Mouse (Mus musculus): ENCODE measurements around the gene Krtap3-2. TPM values are rescaled to one million over a fixed set of nuclear protein-coding genes. Genes with fewer than 3 reads are reported as not detected.

Gene Krtap3-2
- polyA plus RNA-seq, 1 experiment from 2014 or later, result 2.9 TPM

- no peaks in the 10 kb centered on the region for H3K4me1 ChIP-seq
- H3K9ac ChIP-seq, result no peak overlapping the region
- no peaks in the 10 kb centered on the region for H3K9me3 ChIP-seq (replicated peaks)
- H3K36me3 ChIP-seq, result no peaks in the 10 kb centered on the region
- no peak for ATAC-seq (ENCODE audit: insufficient number of reproducible peaks, low FRiP score, low TSS enrichment, low read depth)
- no peaks in the 10 kb centered on the region for H3K27me3 ChIP-seq
- 72% methylated on average over 6 of the region's 6 CpGs for WGBS
- H3K4me3 ChIP-seq (replicated peaks), result no peak overlapping the region
- H3K27ac ChIP-seq (replicated peaks), result no peak overlapping the region
- no peak overlapping the region for H3K4me2 ChIP-seq (replicated peaks)
These were observed 5.9 kb upstream of the Krtap3-2 start for GRCm38 (mm10) chr11:99562580-99562979.

GRCm38 (mm10) chr11:99559366-99559765, 2.7 kb upstream of the Krtap3-2 start, which contains the start of gene Gm11939:
TSS of gene Gm11939 (minus strand) at chr11:99559466.
- Histone ChIP-seq H3K9me3 (replicated peaks) (no peaks in the 10 kb centered on the region), H3K36me3 (no peaks in the 10 kb centered on the region), H3K4me2 (replicated peaks) (no peak within 1 kb of the TSS), H3K27ac (replicated peaks) (no peak within 1 kb of the TSS), H3K27me3 (no peaks in the 10 kb centered on the region), H3K4me3 (replicated peaks) (no peak within 1 kb of the TSS), H3K9ac (no peak within 1 kb of the TSS), H3K4me1 (no peaks in the 10 kb centered on the region)
- WGBS, result 86% methylated on average over 9 of the region's 9 CpGs
- no peak for ATAC-seq (ENCODE audit: insufficient number of reproducible peaks, low FRiP score, low TSS enrichment, low read depth)

GRCm38 (mm10) chr11:99557976-99558745, 1.5 kb upstream of the Krtap3-2 start:
- H3K4me1 ChIP-seq, result no peaks in the 10 kb centered on the region
- H3K27me3 ChIP-seq, result no peaks in the 10 kb centered on the region
- no peaks in the 10 kb centered on the region for H3K36me3 ChIP-seq
- H3K4me2 ChIP-seq (replicated peaks), result no peak overlapping the region
- WGBS, result 76% methylated on average over 3 of the region's 3 CpGs
- no peak overlapping the region for H3K27ac ChIP-seq (replicated peaks)
- ATAC-seq (ENCODE audit: insufficient number of reproducible peaks, low FRiP score, low TSS enrichment, low read depth), result no peak
- H3K4me3 ChIP-seq (replicated peaks), result no peak overlapping the region
- no peak overlapping the region for H3K9ac ChIP-seq
- H3K9me3 ChIP-seq (replicated peaks), result no peaks in the 10 kb centered on the region

- Histone ChIP-seq H3K4me1 (no peaks in the 10 kb centered on the region), H3K4me3 (replicated peaks) (no peak overlapping the region), H3K36me3 (no peaks in the 10 kb centered on the region), H3K9me3 (replicated peaks) (no peaks in the 10 kb centered on the region), H3K27ac (replicated peaks) (no peak overlapping the region), H3K4me2 (replicated peaks) (no peak overlapping the region), H3K9ac (no peak overlapping the region), H3K27me3 (no peaks in the 10 kb centered on the region)
- ATAC-seq (ENCODE audit: insufficient number of reproducible peaks, low FRiP score, low TSS enrichment, low read depth), result no peak
- 87% methylated on average over 2 of the region's 2 CpGs for WGBS
These were observed 458 bp downstream of the Krtap3-2 start for GRCm38 (mm10) chr11:99556195-99556594.

GRCm38 (mm10) chr11:99550765-99551164, 5.9 kb downstream of the Krtap3-2 start, which contains the start of gene Krtap3-3:
TSS of gene Krtap3-3 (minus strand) at chr11:99550865.
- no peaks in the 10 kb centered on the region for H3K27me3 ChIP-seq
- 69% methylated on average over 4 of the region's 4 CpGs for WGBS
- H3K27ac ChIP-seq (replicated peaks), result 0 out of 2 replicates have a peak within 1 kb of the TSS, but pooled peaks have one; percentile 39
- H3K9ac ChIP-seq, result no peak within 1 kb of the TSS
- H3K9me3 ChIP-seq (replicated peaks), result no peaks in the 10 kb centered on the region
- no peak within 1 kb of the TSS for H3K4me3 ChIP-seq (replicated peaks)
- ATAC-seq (ENCODE audit: insufficient number of reproducible peaks, low FRiP score, low TSS enrichment, low read depth), result no peak
- no peak within 1 kb of the TSS for H3K4me2 ChIP-seq (replicated peaks)
- no peaks in the 10 kb centered on the region for H3K4me1 ChIP-seq
- H3K36me3 ChIP-seq, result no peaks in the 10 kb centered on the region

- H3K36me3 ChIP-seq, result no peaks in the 10 kb centered on the region
- no peak overlapping the region for H3K4me2 ChIP-seq (replicated peaks)
- no peaks in the 10 kb centered on the region for H3K27me3 ChIP-seq
- H3K9ac ChIP-seq, result no peak overlapping the region
- no peaks in the 10 kb centered on the region for H3K9me3 ChIP-seq (replicated peaks)
- H3K4me3 ChIP-seq (replicated peaks), result no peak overlapping the region
- H3K27ac ChIP-seq (replicated peaks), result no peak overlapping the region
- ATAC-seq (ENCODE audit: insufficient number of reproducible peaks, low FRiP score, low TSS enrichment, low read depth), result no peak
- H3K4me1 ChIP-seq, result no peaks in the 10 kb centered on the region
These were observed 8.8 kb downstream of the Krtap3-2 start for GRCm38 (mm10) chr11:99547892-99548291.

- H3K9ac ChIP-seq, result no peak overlapping the region
- H3K27me3 ChIP-seq, result no peaks in the 10 kb centered on the region
- no peak overlapping the region for H3K27ac ChIP-seq (replicated peaks)
- no peak for ATAC-seq (ENCODE audit: insufficient number of reproducible peaks, low FRiP score, low TSS enrichment, low read depth)
- H3K4me2 ChIP-seq (replicated peaks), result no peak overlapping the region
- no peaks in the 10 kb centered on the region for H3K36me3 ChIP-seq
- WGBS, result 47% methylated on average over 9 of the region's 9 CpGs
- no peak overlapping the region for H3K4me3 ChIP-seq (replicated peaks)
- no peaks in the 10 kb centered on the region for H3K4me1 ChIP-seq
- no peaks in the 10 kb centered on the region for H3K9me3 ChIP-seq (replicated peaks)
These were observed 16.9 kb downstream of the Krtap3-2 start for GRCm38 (mm10) chr11:99539721-99540120.

GRCm38 (mm10) chr11:99521288-99521860, 35.3 kb downstream of the Krtap3-2 start, which contains the start of gene Krt39:
TSS of gene Krt39 (minus strand) at chr11:99521338.
- H3K9me3 ChIP-seq (replicated peaks), result no peaks in the 10 kb centered on the region
- ATAC-seq (ENCODE audit: insufficient number of reproducible peaks, low FRiP score, low TSS enrichment, low read depth), result no peak
- H3K4me1 ChIP-seq, result no peaks in the 10 kb centered on the region
- no peaks in the 10 kb centered on the region for H3K36me3 ChIP-seq
- WGBS, result 80% methylated on average over 13 of the region's 13 CpGs
- no peak within 1 kb of the TSS for H3K9ac ChIP-seq
- H3K4me2 ChIP-seq (replicated peaks), result no peak within 1 kb of the TSS
- no peak within 1 kb of the TSS for H3K4me3 ChIP-seq (replicated peaks)
- no peaks in the 10 kb centered on the region for H3K27me3 ChIP-seq
- no peak within 1 kb of the TSS for H3K27ac ChIP-seq (replicated peaks)

GRCm38 (mm10) chr11:99514098-99514497, 42.6 kb downstream of the Krtap3-2 start:
- Histone ChIP-seq H3K4me2 (replicated peaks) (no peak overlapping the region), H3K4me3 (replicated peaks) (no peak overlapping the region), H3K9me3 (replicated peaks) (no peaks in the 10 kb centered on the region), H3K4me1 (no peaks in the 10 kb centered on the region), H3K27me3 (no peaks in the 10 kb centered on the region), H3K27ac (replicated peaks) (no peak overlapping the region), H3K9ac (no peak overlapping the region), H3K36me3 (no peaks in the 10 kb centered on the region)
- WGBS, result 75% methylated on average over 8 of the region's 8 CpGs
- ATAC-seq (ENCODE audit: insufficient number of reproducible peaks, low FRiP score, low TSS enrichment, low read depth), result no peak

Other genes starting within 250 kb of the Krtap3-2 start
- gene Krt25, start 233.9 kb downstream of the Krtap3-2 start, polyA plus RNA-seq (2015; fragmentation: Nextera tagmentation; extraction: Ambion mirVana), result 26.1 and 71.3 TPM in 2 replicates
- gene Krt26, start 218.9 kb downstream of the Krtap3-2 start, polyA plus RNA-seq (2015; fragmentation: Nextera tagmentation; extraction: Ambion mirVana), result 1.6 and 1.7 TPM in 2 replicates
- gene Krt27, start 205.7 kb downstream of the Krtap3-2 start, polyA plus RNA-seq (2015; fragmentation: Nextera tagmentation; extraction: Ambion mirVana), result 44.9 and 72.2 TPM in 2 replicates
- gene Krt28, start 181.9 kb downstream of the Krtap3-2 start, polyA plus RNA-seq (2015; fragmentation: Nextera tagmentation; extraction: Ambion mirVana), result 19.5 and 36.8 TPM in 2 replicates
- gene Krt10, start 167.5 kb downstream of the Krtap3-2 start, polyA plus RNA-seq (2015; fragmentation: Nextera tagmentation; extraction: Ambion mirVana), result 506 and 568 TPM in 2 replicates
- 0.24 and 0.88 TPM in 2 replicates for gene Krt12, start 134.6 kb downstream of the Krtap3-2 start, polyA plus RNA-seq (2015; fragmentation: Nextera tagmentation; extraction: Ambion mirVana)
- gene Krt20, start 118.7 kb downstream of the Krtap3-2 start, polyA plus RNA-seq (2015; fragmentation: Nextera tagmentation; extraction: Ambion mirVana), result 0.55 and 0.58 TPM in 2 replicates
- 37.0 and 46.2 TPM in 2 replicates for gene Krt23, start 63.7 kb downstream of the Krtap3-2 start, polyA plus RNA-seq (2015; fragmentation: Nextera tagmentation; extraction: Ambion mirVana)
- gene Krt39, start 35.5 kb downstream of the Krtap3-2 start, polyA plus RNA-seq (2015; fragmentation: Nextera tagmentation; extraction: Ambion mirVana), result 0.16 and 0.35 TPM in 2 replicates
- 0.81 and 1.5 TPM in 2 replicates for gene Krt40, start 13.7 kb downstream of the Krtap3-2 start, polyA plus RNA-seq (2015; fragmentation: Nextera tagmentation; extraction: Ambion mirVana)
- gene Krtap3-3, start 6.0 kb downstream of the Krtap3-2 start, polyA plus RNA-seq (2015; fragmentation: Nextera tagmentation; extraction: Ambion mirVana), result 9.5 and 12.3 TPM in 2 replicates
- gene Gm11939, start 2.6 kb upstream of the Krtap3-2 start, polyA plus RNA-seq (2015; fragmentation: Nextera tagmentation; extraction: Ambion mirVana), result 1.2 TPM in 1 of 2 replicates, not detected in the other
- 5.7 and 13.1 TPM in 2 replicates for gene Krtap3-1, start 9.8 kb upstream of the Krtap3-2 start, polyA plus RNA-seq (2015; fragmentation: Nextera tagmentation; extraction: Ambion mirVana)
- 3.7 and 5.9 TPM in 2 replicates for gene Krtap1-5, start 24.2 kb upstream of the Krtap3-2 start, polyA plus RNA-seq (2015; fragmentation: Nextera tagmentation; extraction: Ambion mirVana)
- 2.0 and 2.2 TPM in 2 replicates for gene Krtap1-4, start 26.8 kb upstream of the Krtap3-2 start, polyA plus RNA-seq (2015; fragmentation: Nextera tagmentation; extraction: Ambion mirVana)
- gene Krtap1-3, start 34.5 kb upstream of the Krtap3-2 start, polyA plus RNA-seq (2015; fragmentation: Nextera tagmentation; extraction: Ambion mirVana), result 1.5 and 2.0 TPM in 2 replicates
- gene Krtap9-3, start 41.3 kb upstream of the Krtap3-2 start, polyA plus RNA-seq (2015; fragmentation: Nextera tagmentation; extraction: Ambion mirVana), result 2.8 and 5.7 TPM in 2 replicates
- gene Gm11938, start 46.5 kb upstream of the Krtap3-2 start, polyA plus RNA-seq (2015; fragmentation: Nextera tagmentation; extraction: Ambion mirVana), result 4.5 and 7.3 TPM in 2 replicates
- gene Gm11937, start 53.3 kb upstream of the Krtap3-2 start, polyA plus RNA-seq (2015; fragmentation: Nextera tagmentation; extraction: Ambion mirVana), result 4.7 and 7.0 TPM in 2 replicates
- gene Krtap2-4, start 58.0 kb upstream of the Krtap3-2 start, polyA plus RNA-seq (2015; fragmentation: Nextera tagmentation; extraction: Ambion mirVana), result 2.0 and 4.2 TPM in 2 replicates
- gene Gm11562, start 63.6 kb upstream of the Krtap3-2 start, polyA plus RNA-seq (2015; fragmentation: Nextera tagmentation; extraction: Ambion mirVana), result 3.9 and 5.1 TPM in 2 replicates
- gene Krtap4-1, start 71.4 kb upstream of the Krtap3-2 start, polyA plus RNA-seq (2015; fragmentation: Nextera tagmentation; extraction: Ambion mirVana), result 1.7 and 2.2 TPM in 2 replicates
- 1.6 and 3.2 TPM in 2 replicates for gene Krtap4-2, start 78.2 kb upstream of the Krtap3-2 start, polyA plus RNA-seq (2015; fragmentation: Nextera tagmentation; extraction: Ambion mirVana)
- gene Krtap4-7, start 87.2 kb upstream of the Krtap3-2 start, polyA plus RNA-seq (2015; fragmentation: Nextera tagmentation; extraction: Ambion mirVana), result 2.0 and 2.3 TPM in 2 replicates
- gene Gm11555, start 93.4 kb upstream of the Krtap3-2 start, polyA plus RNA-seq (2015; fragmentation: Nextera tagmentation; extraction: Ambion mirVana), result 1.2 and 1.8 TPM in 2 replicates
- 0.77 and 1.0 TPM in 2 replicates for gene Gm11563, start 102.1 kb upstream of the Krtap3-2 start, polyA plus RNA-seq (2015; fragmentation: Nextera tagmentation; extraction: Ambion mirVana)
- gene Krtap4-6, start 109.1 kb upstream of the Krtap3-2 start, polyA plus RNA-seq (2015; fragmentation: Nextera tagmentation; extraction: Ambion mirVana), result 1.1 and 1.3 TPM in 2 replicates
- gene Gm14190, start 133.9 kb upstream of the Krtap3-2 start, polyA plus RNA-seq (2015; fragmentation: Nextera tagmentation; extraction: Ambion mirVana), result not detected in 2 replicates
- not detected in 2 replicates for gene Gm14180, start 177.4 kb upstream of the Krtap3-2 start, polyA plus RNA-seq (2015; fragmentation: Nextera tagmentation; extraction: Ambion mirVana)
- 1.0 and 1.9 TPM in 2 replicates for gene Gm11595, start 216.1 kb upstream of the Krtap3-2 start, polyA plus RNA-seq (2015; fragmentation: Nextera tagmentation; extraction: Ambion mirVana)
- 0.98 and 0.99 TPM in 2 replicates for gene Krtap4-8, start 223.9 kb upstream of the Krtap3-2 start, polyA plus RNA-seq (2015; fragmentation: Nextera tagmentation; extraction: Ambion mirVana)
- gene Krtap4-9, start 228.3 kb upstream of the Krtap3-2 start, polyA plus RNA-seq (2015; fragmentation: Nextera tagmentation; extraction: Ambion mirVana), result 1.00 and 1.1 TPM in 2 replicates
- gene Gm11596, start 236.6 kb upstream of the Krtap3-2 start, polyA plus RNA-seq (2015; fragmentation: Nextera tagmentation; extraction: Ambion mirVana), result 0.15 and 0.51 TPM in 2 replicates
- not detected in 2 replicates for gene Gm11569, start 242.1 kb upstream of the Krtap3-2 start, polyA plus RNA-seq (2015; fragmentation: Nextera tagmentation; extraction: Ambion mirVana)
- gene Gm11554, start 247.6 kb upstream of the Krtap3-2 start, polyA plus RNA-seq (2015; fragmentation: Nextera tagmentation; extraction: Ambion mirVana), result 0.33 TPM in 1 of 2 replicates, not detected in the other

All from embryonic facial prominence, embryonic 15.5 days (tissue).